Mouse (Mus musculus): ENCODE measurements around the gene Vps51. TPM values are rescaled to one million over a fixed set of nuclear protein-coding genes. Genes with fewer than 3 reads are reported as not detected.
"Not testable (repeated sequence)": the region's sequence is repeated elsewhere in the genome, so short reads cannot be mapped to it uniquely, and the experiment has no call there.

The Vps51 gene
- total and polyA plus RNA-seq, 3 experiments = 29.3 to 39.8 (median 32.4) TPM

DNA sequence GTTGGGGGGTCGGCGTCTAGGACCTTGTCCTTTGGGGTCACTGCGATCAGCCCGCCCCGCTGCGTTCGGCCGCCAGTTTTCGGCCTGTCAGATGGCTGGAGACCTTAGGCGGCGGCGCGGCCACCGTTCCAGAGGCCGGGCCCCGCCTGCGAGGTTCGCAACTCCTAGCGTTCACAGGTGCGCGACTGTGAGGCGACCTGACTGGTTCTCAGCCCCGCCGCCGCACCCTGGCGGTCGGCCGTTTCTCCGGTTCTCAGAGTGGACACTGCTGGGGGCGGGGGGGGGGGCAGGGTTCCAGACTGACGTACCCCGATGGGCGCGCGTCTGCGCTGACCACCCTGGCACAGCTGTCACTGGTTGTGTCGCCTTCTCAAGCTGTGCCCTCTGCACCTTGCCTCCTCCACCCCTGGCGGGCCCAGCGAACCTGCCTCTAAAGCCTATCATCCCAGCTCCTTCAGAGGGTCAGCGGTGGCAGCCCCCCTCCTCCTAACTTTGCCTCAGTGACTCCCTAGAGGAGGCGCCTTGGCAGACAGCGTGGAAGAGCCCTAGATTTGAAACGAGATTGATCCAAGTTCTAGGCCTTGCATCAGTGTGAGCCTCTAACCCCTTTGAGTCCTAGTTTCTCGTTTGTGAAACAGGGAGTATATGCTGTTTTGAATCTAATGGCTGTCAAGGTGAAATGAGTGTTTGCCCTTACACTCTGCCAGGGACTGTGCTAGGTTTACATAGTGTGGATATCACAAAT lies 29.7 kb downstream of the Vps51 start:
- no peaks in the 10 kb centered on the region for H3K9me3 ChIP-seq (replicated peaks)
- TF ChIP-seq GATA1 (IDR thresholded peaks at IDR 0.05; ENCODE audit: borderline replicate concordance, low read length) (no peak), TAL1 (conservative IDR thresholded peaks at IDR 0.05; ENCODE audit: low read depth, low read length) (no peak), GATA2 (IDR thresholded peaks at IDR 0.05; ENCODE audit: borderline replicate concordance, low read depth, low read length) (no peak), POLR2AphosphoS5 (IDR thresholded peaks at IDR 0.05; ENCODE audit: insufficient replicate concordance, low read depth, low read length) (no peak), CTCF (IDR thresholded peaks at IDR 0.05; ENCODE audit: low read depth, low read length) (no peak)
- peaks cover 59% of the 10 kb centered on the region for H3K4me1 ChIP-seq (ENCODE audit: insufficient read depth, low read depth, low read length)
- peak overlapping the region; percentile 90 for H3K4me3 ChIP-seq (ENCODE audit: low read depth, low read length)
- H3K36me3 ChIP-seq (replicated peaks) = peaks cover 55% of the 10 kb centered on the region
- H3K27me3 ChIP-seq (ENCODE audit: insufficient read depth, low read length) = no peaks in the 10 kb centered on the region
- no peak for ATAC-seq (ENCODE audit: extremely low read depth, insufficient number of reproducible peaks, low FRiP score, poor library complexity, severe bottlenecking)
- no peak for DNase-seq (ENCODE audit: low spot score)

DNA sequence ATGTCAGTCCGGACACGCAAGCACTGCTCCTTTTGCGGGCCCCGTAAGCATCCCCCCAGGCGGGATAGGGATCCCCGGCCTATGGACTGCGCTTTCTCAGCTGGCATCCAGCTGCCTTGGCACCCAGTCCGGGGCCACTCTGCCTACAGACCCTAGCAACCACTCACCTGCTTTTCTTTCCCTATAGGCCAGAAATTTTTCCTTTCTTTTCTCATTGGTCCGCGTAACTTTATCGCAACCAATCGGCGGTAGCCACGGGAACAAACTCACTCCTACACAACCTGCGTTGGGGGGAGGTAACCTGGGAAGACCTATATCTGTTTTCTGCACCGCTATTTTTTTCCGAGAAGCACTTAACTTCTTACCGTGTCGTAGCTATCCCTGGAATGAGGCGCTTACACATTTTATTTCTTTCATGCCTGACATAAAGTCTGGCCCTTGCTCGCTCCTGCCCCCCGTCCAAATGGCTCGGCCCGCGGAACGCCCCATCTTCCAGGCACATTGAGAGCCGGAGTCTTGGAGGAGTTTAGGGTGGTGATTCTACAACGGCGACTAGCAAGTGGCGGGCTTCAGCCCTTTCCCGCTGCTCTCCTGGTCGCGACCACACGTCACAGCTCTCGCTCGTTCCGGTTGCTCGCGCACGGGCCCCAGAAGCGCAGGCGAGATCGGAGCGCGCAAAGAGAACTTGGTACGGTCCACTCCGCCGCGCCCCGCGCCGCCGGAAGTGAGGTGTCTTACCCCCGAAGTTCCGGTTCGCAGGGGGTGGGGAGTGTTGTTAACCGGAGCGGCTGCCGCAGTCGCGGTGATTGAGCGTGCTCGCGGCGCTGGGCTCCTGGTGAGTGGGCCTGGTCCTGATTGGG lies 30.5 kb downstream of the Vps51 start, which contains the start of gene Syvn1:
TSS of gene Syvn1 (plus strand) at position 283 of the 860 bp plus-strand sequence.
- Histone ChIP-seq H3K9me3 (replicated peaks) (no peaks in the 10 kb centered on the region), H3K4me3 (ENCODE audit: low read depth, low read length) (peak within 1 kb of the TSS; percentile 90), H3K36me3 (replicated peaks) (peaks cover 55% of the 10 kb centered on the region), H3K4me1 (ENCODE audit: insufficient read depth, low read depth, low read length) (peaks cover 60% of the 10 kb centered on the region), H3K27me3 (ENCODE audit: insufficient read depth, low read length) (no peaks in the 10 kb centered on the region)
- no peak for TF ChIP-seq CTCF (IDR thresholded peaks at IDR 0.05; ENCODE audit: low read depth, low read length)
- TF ChIP-seq POLR2AphosphoS5 (IDR thresholded peaks at IDR 0.05; ENCODE audit: insufficient replicate concordance, low read depth, low read length) = no peak
- no peak for TF ChIP-seq GATA1 (IDR thresholded peaks at IDR 0.05; ENCODE audit: borderline replicate concordance, low read length)
- TF ChIP-seq GATA2 (IDR thresholded peaks at IDR 0.05; ENCODE audit: borderline replicate concordance, low read depth, low read length) = no peak
- TF ChIP-seq TAL1 (conservative IDR thresholded peaks at IDR 0.05; ENCODE audit: low read depth, low read length) = no peak
- ATAC-seq (ENCODE audit: extremely low read depth, insufficient number of reproducible peaks, low FRiP score, poor library complexity, severe bottlenecking) = peak; percentile 92
- DNase-seq (ENCODE audit: low spot score) = peak; percentile 92

DNA sequence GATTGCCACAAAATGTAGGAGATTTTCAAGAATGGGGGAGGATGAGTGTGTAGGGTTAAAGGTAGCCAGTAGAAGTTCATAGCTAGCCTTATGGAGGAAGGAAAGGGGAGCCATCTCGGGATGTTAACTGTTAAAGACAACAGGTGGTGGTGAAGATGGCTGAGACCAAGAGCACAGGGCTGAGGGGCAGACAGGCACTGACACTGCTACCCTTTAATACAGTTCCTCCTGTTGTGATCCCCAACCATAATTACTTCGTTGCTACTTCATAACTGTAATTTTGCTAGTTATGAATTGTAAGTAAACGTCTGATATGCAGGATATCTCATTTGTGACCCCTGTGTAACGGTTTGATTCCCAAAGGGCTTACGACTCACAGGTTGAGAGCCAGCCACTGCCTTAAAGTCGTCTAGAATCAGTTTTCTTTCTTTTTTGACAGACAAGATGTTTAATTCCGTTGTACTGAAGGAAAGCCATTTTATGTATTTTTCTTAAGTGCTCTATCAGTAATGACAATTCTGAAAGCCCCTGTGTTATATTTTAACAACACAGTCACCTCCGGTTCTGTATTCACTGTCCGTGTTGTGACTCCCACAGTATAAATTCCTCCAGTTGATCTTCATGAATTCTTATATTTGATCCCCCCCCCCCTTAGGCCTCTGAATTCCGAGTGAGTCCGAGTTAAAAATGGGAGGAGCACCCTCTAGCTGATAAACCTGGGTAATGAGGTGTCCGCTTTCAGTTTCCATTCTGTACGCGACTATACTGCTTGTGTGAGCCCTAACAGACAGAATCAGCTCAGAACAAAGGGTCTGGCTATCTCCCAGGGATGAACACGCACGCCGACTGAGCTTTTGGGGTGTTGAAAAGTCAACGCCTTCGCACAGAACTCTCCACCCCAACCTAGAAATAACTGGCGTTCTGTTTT lies 31.4 kb downstream of the Vps51 start:
- DNase-seq (ENCODE audit: low spot score) (peak; percentile 44), ATAC-seq (ENCODE audit: extremely low read depth, insufficient number of reproducible peaks, low FRiP score, poor library complexity, severe bottlenecking) (0 out of 2 replicates have a peak, but pooled peaks have one; percentile 35)
- H3K4me1 ChIP-seq (ENCODE audit: insufficient read depth, low read depth, low read length) = peaks cover 53% of the 10 kb centered on the region

DNA sequence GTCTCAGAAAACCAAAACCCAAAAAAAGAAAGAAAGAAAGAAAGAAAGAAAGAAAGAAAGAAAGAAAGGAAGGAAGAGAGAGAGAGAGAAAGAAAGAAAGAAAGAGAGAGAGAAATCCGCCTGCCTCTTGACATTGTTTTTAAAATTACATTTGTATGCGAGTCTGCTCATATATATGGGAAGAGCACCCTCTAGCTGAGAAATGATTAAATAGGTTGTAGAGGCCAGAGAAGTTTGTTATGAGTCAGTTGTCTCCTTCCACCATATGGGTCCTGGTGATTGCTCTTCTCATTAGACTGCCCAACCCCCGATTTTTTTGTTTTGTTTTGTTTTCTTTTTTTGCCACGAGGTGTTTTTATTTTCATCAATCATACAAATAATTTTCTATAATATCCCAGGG lies 32.9 kb downstream of the Vps51 start:
- not testable (repeated sequence) for H3K4me3 ChIP-seq (ENCODE audit: low read depth, low read length); H3K27me3 ChIP-seq (ENCODE audit: insufficient read depth, low read length); ATAC-seq (ENCODE audit: extremely low read depth, insufficient number of reproducible peaks, low FRiP score, poor library complexity, severe bottlenecking); DNase-seq (ENCODE audit: low spot score); H3K9me3 ChIP-seq (replicated peaks)
- H3K36me3 ChIP-seq (replicated peaks) = peaks cover 32% of the 10 kb centered on the region
- peaks cover 39% of the 10 kb centered on the region for H3K4me1 ChIP-seq (ENCODE audit: insufficient read depth, low read depth, low read length)

More for the DNA sequence above, 31.4 kb downstream of the Vps51 start:
- Histone ChIP-seq H3K36me3 (replicated peaks) (peaks cover 47% of the 10 kb centered on the region), H3K4me3 (ENCODE audit: low read depth, low read length) (peak overlapping the region; percentile 90), H3K9me3 (replicated peaks) (no peaks in the 10 kb centered on the region), H3K27me3 (ENCODE audit: insufficient read depth, low read length) (no peaks in the 10 kb centered on the region)
- TF ChIP-seq TAL1 (conservative IDR thresholded peaks at IDR 0.05; ENCODE audit: low read depth, low read length) = no peak
- TF ChIP-seq CTCF (IDR thresholded peaks at IDR 0.05; ENCODE audit: low read depth, low read length) = no peak
- TF ChIP-seq GATA1 (IDR thresholded peaks at IDR 0.05; ENCODE audit: borderline replicate concordance, low read length) = no peak

DNA sequence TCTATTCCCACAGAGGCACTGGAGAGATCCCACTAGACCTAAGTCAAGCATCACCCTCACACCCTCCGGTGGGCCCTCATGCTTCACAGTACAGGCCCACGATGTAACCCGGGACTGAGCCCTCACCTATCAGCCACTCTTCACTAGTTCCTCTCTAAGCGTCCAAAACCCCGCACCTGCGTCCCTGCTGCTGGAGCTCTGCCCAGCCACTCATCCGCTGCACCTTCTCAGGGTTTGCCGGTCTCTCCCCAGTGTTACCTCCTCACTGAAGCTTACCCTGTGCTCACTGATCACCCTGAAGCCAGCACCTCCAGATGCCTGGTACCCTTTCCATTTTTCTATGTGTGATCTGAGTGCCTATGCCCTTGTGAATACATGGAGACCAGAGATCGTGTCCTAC lies 34.7 kb downstream of the Vps51 start:
- no peak for DNase-seq (ENCODE audit: low spot score)
- H3K4me3 ChIP-seq (ENCODE audit: low read depth, low read length) = no peak overlapping the region
- peaks cover 26% of the 10 kb centered on the region for H3K4me1 ChIP-seq (ENCODE audit: insufficient read depth, low read depth, low read length)
- no peaks in the 10 kb centered on the region for H3K27me3 ChIP-seq (ENCODE audit: insufficient read depth, low read length)
- H3K36me3 ChIP-seq (replicated peaks) = peaks cover 15% of the 10 kb centered on the region
- no peaks in the 10 kb centered on the region for H3K9me3 ChIP-seq (replicated peaks)
- TF ChIP-seq GATA1 (IDR thresholded peaks at IDR 0.05; ENCODE audit: borderline replicate concordance, low read length) = no peak
- no peak for ATAC-seq (ENCODE audit: extremely low read depth, insufficient number of reproducible peaks, low FRiP score, poor library complexity, severe bottlenecking)

DNA sequence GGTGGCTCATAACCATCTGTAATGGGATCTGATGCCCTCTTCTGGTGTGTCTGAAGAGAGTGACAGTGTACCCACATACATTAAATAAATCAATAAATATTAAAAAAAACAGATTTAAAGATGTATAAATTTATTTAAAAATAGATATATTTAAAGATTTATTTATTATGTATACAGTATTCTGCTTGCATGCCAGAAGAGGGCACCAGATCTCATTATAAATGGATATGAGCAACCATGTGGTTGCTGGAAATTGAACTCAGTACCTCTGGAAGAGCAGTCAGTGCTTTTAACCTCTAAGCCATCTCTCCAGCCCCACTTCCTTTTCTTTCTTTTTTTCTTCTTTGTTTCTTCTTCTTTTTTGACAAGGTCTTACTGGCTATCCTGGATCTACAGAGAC lies 37.0 kb downstream of the Vps51 start:
- Histone ChIP-seq H3K4me1 (ENCODE audit: insufficient read depth, low read depth, low read length) (peaks cover 19% of the 10 kb centered on the region), H3K9me3 (replicated peaks) (no peaks in the 10 kb centered on the region), H3K36me3 (replicated peaks) (peaks cover 15% of the 10 kb centered on the region), H3K4me3 (ENCODE audit: low read depth, low read length) (no peak overlapping the region), H3K27me3 (ENCODE audit: insufficient read depth, low read length) (0 out of 2 replicates have a peak, but pooled peaks cover 2% of the 10 kb centered on the region)
- TF ChIP-seq GATA2 (IDR thresholded peaks at IDR 0.05; ENCODE audit: borderline replicate concordance, low read depth, low read length) = no peak
- no peak for TF ChIP-seq TAL1 (conservative IDR thresholded peaks at IDR 0.05; ENCODE audit: low read depth, low read length)
- no peak for TF ChIP-seq POLR2AphosphoS5 (IDR thresholded peaks at IDR 0.05; ENCODE audit: insufficient replicate concordance, low read depth, low read length)
- TF ChIP-seq GATA1 (IDR thresholded peaks at IDR 0.05; ENCODE audit: borderline replicate concordance, low read length) = no peak
- no peak for TF ChIP-seq CTCF (IDR thresholded peaks at IDR 0.05; ENCODE audit: low read depth, low read length)
- no peak for DNase-seq (ENCODE audit: low spot score)
- ATAC-seq (ENCODE audit: extremely low read depth, insufficient number of reproducible peaks, low FRiP score, poor library complexity, severe bottlenecking) = no peak

Measured in G1E (cell line).